In genomic region chr6:30958736-30959540, GRCm38 (mm10) we compare ENCODE assay signal across 8 mouse cellular contexts. TPM values are rescaled to one million over a fixed set of nuclear protein-coding genes. Genes with fewer than 3 reads are reported as not detected.
DNase-seq lines count a peak whose midpoint lies in the region; ATAC-seq and TF ChIP-seq lines count a peak whose summit lies in the region.

Klf14 (minus strand) TSS chr6:30959078.

- peaks cover 7% of the 10 kb centered on the region for H3K4me1 ChIP-seq in spleen, adult 2 months (ENCODE audit: control insufficient read depth, insufficient read depth, insufficient read length)
- peaks cover 21% of the 10 kb centered on the region for H3K4me1 ChIP-seq in forebrain, embryonic 10.5 days
- peaks cover 10% of the 10 kb centered on the region for H3K4me1 ChIP-seq in hindbrain, embryonic 10.5 days (replicated peaks)
- 0 out of 2 replicates have a peak, but pooled peaks cover 4% of the 10 kb centered on the region for H3K4me1 ChIP-seq in liver, embryonic 12.5 days

- no peak within 1 kb of the TSS for H3K9ac ChIP-seq in liver, embryonic 12.5 days

- ATAC-seq in liver, embryonic 12.5 days = no peak
- ATAC-seq in monocyte, adult 5-6 weeks (replicated peaks; ENCODE audit: insufficient number of reproducible peaks, low FRiP score, low TSS enrichment, poor library complexity, severe bottlenecking) = no peak

- peak within 1 kb of the TSS; percentile 62 for H3K4me2 ChIP-seq in liver, embryonic 12.5 days

- 2% methylated on average over 75 of the region's 75 CpGs for WGBS in spleen, adult 2 months
- under 1% methylated on average over 71 of the region's 75 CpGs for WGBS in forebrain, embryonic 10.5 days
- under 1% methylated on average over 75 of the region's 75 CpGs for WGBS in hindbrain, embryonic 10.5 days
- WGBS in liver, embryonic 12.5 days (ENCODE audit: insufficient replicate concordance) = 1% methylated on average over 75 of the region's 75 CpGs

- H3K36me3 ChIP-seq in spleen, adult 2 months (ENCODE audit: control insufficient read depth, insufficient read depth, low read length) = no peaks in the 10 kb centered on the region
- H3K36me3 ChIP-seq in forebrain, embryonic 10.5 days (replicated peaks) = no peaks in the 10 kb centered on the region
- peaks cover 12% of the 10 kb centered on the region for H3K36me3 ChIP-seq in hindbrain, embryonic 10.5 days
- no peaks in the 10 kb centered on the region for H3K36me3 ChIP-seq in liver, embryonic 12.5 days

- H3K27me3 ChIP-seq in spleen, adult 2 months (ENCODE audit: control insufficient read depth, insufficient read depth, low read length) = peaks cover 12% of the 10 kb centered on the region
- H3K27me3 ChIP-seq in forebrain, embryonic 10.5 days (ENCODE audit: poor library complexity, severe bottlenecking) = peaks cover 97% of the 10 kb centered on the region
- H3K27me3 ChIP-seq in hindbrain, embryonic 10.5 days (ENCODE audit: insufficient read depth, poor library complexity, severe bottlenecking) = peaks cover 88% of the 10 kb centered on the region
- H3K27me3 ChIP-seq in liver, embryonic 12.5 days (replicated peaks) = peaks cover 67% of the 10 kb centered on the region

- no peak within 1 kb of the TSS for H3K27ac ChIP-seq in spleen, adult 2 months (ENCODE audit: insufficient read depth, low read length)
- peak within 1 kb of the TSS; percentile 44; the same call in 1 of the 2 replicates for H3K27ac ChIP-seq in forebrain, embryonic 10.5 days
- peak within 1 kb of the TSS; percentile 59; the same call in 1 of the 2 replicates for H3K27ac ChIP-seq in hindbrain, embryonic 10.5 days
- no peak within 1 kb of the TSS for H3K27ac ChIP-seq in liver, embryonic 12.5 days

- no peak for TF ChIP-seq POLR2A in spleen, adult 2 months (IDR thresholded peaks at IDR 0.05; ENCODE audit: low read depth, low read length)

- no peak for TF ChIP-seq CTCF in spleen, adult 2 months (IDR thresholded peaks at IDR 0.05; ENCODE audit: extremely low read depth, insufficient read depth, insufficient read length, insufficient replicate concordance)

- DNase-seq in spleen, adult 2 months (ENCODE audit: low read depth in 1 of 2, low spot score in 2 of 2) = no peak
- no peak for DNase-seq in spleen, postnatal 4 days (ENCODE audit: low spot score in 2 of 2)
- peak; percentile 73 for DNase-seq in forebrain, embryonic 10.5 days (ENCODE audit: extremely low spot score, low spot score)
- peak; percentile 78 for DNase-seq in hindbrain, embryonic 10.5 days (ENCODE audit: low spot score)
- DNase-seq in retina, embryonic 14.5 days (ENCODE audit: low spot score) = peak; percentile 61
- no peak for DNase-seq in cerebellum, adult 18-20 months

- peaks cover 25% of the 10 kb centered on the region for H3K9me3 ChIP-seq in forebrain, embryonic 10.5 days
- H3K9me3 ChIP-seq in hindbrain, embryonic 10.5 days = peaks cover 30% of the 10 kb centered on the region
- peaks cover 13% of the 10 kb centered on the region for H3K9me3 ChIP-seq in liver, embryonic 12.5 days (replicated peaks)

- peak within 1 kb of the TSS; percentile 30; the same call in 1 of the 2 replicates for H3K4me3 ChIP-seq in spleen, adult 2 months (ENCODE audit: extremely low read depth, insufficient read depth, insufficient read length)
- peak within 1 kb of the TSS; percentile 65 for H3K4me3 ChIP-seq in forebrain, embryonic 10.5 days
- peak within 1 kb of the TSS; percentile 66 for H3K4me3 ChIP-seq in hindbrain, embryonic 10.5 days
- H3K4me3 ChIP-seq in liver, embryonic 12.5 days = peak within 1 kb of the TSS; percentile 51

RNA-seq across cellular contexts. Expression of gene Klf14, which starts in this region (rescaled TPM):
- not detected in 2 replicates for polyA plus RNA-seq in spleen, adult 2 months (2012; rRNA removed)
- polyA plus RNA-seq in forebrain, embryonic 10.5 days (2016; fragmentation: Nextera tagmentation; extraction: Ambion mirVana) = 0.51 and 0.54 TPM in 2 replicates
- polyA plus RNA-seq in hindbrain, embryonic 10.5 days (2016; fragmentation: Nextera tagmentation; extraction: Ambion mirVana) = 0.48 and 0.75 TPM in 2 replicates
- 0.60 and 0.72 TPM in 2 replicates for polyA plus RNA-seq in liver, embryonic 12.5 days (2016; fragmentation: Nextera tagmentation; extraction: Ambion mirVana)
- 0.10 TPM in 1 of 3 replicates, not detected in the others for total RNA-seq in monocyte, adult 5-6 weeks (2017)

Comparison
In these comparisons a context has a peak if more than half of its experiments do, and no peak if none do; other contexts are left out.
1. Peak in DNase-seq, H3K4me3 ChIP-seq and H3K27ac ChIP-seq in forebrain, embryonic 10.5 days; RNA of the gene not detected or under 1 TPM.
2. Peak in DNase-seq, H3K4me3 ChIP-seq and H3K27ac ChIP-seq in hindbrain, embryonic 10.5 days; RNA of the gene not detected or under 1 TPM.